Mouse (Mus musculus): ENCODE results near the gene Cdiptos.

Cdiptos gene

DNA sequence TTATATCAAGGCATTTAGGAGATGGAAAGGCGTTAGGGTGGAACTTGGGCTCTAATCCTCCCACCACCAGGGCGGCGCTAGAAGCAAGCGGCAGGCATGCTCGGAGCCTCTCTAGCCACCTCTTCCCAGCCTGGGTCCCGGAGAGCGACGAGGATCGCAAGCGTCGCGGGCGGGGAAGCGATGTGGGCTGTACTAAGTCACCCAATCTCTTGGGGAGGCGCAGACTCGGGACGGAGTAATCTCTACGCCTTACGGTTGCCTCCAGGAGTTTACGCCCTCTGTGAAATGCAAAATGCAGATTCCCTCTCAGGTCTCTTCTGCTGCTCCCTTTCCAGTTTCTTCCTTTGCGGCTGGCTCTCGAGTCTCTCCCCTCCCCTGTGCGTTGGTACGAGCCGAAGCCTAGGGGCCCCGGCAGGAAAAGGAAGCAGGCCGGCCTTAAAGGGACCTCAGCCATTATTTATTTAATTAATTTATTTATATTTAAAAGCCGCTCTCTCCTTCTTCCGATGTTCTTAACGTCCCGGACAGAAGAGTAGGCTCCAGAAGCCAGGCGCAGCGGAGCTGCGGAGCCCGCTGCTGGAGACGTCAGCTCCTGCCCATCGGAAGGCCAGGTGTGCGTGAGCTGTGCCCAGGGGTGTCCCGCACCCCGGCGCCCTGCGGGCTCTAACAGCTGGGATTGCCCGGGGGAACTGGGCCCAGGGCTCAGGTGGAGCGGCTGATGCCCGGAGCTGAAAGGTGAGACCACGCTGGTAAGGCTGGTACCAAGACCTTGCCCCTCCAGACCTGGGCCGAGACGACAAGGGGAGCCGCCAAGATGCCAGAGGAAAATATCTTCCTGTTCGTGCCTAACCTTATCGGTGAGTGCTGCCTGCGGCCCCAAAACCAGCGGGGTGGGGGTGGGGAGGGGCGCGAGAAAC, at the start of gene Cdiptos:
TSS of gene Cdiptos (minus strand) at position 149 of the 917 bp plus-strand sequence.
- peak; percentile 94 for DNase-seq (ENCODE audit: extremely low spot score)

DNA sequence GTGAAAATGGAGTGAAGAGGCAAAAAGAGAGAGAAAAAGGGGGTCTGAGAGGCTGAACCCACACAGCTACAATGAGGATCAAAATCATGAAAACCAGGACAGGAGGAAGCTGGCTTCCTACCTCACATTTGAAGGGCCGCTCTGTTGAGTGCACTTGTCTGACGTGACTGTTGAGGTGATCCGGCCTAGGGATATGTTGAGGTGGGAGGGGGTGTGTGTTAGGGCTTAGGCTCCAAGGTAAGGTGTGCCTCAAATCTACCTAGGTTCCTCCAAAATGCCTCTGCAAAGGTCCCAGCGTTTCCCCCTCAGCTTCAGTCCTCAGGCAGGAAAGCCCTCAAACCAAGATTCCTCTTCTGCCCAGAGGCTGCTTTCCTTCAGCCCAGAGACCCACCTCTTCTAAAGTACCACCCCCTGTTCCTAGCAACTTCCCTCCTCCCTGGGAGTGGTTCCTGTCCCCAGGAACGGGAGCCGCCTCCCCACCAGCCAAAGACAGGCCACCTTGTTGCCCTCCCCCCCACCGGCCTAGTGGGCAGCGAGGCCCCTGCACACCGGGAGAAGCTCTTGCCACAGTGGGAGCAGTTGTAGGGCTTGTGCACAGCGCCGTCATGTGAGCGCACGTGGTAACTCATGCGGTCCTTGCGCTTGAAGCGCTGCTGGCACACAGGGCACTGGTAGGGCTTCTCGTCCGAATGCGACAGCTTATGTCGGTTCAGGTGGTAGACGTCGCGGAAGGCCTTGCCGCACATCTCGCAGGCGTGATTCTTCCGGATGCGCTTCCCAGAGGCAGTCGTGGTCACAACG, 49.1 kb upstream of the Cdiptos start:
- DNase-seq (ENCODE audit: extremely low spot score) = peak; percentile 77

DNA sequence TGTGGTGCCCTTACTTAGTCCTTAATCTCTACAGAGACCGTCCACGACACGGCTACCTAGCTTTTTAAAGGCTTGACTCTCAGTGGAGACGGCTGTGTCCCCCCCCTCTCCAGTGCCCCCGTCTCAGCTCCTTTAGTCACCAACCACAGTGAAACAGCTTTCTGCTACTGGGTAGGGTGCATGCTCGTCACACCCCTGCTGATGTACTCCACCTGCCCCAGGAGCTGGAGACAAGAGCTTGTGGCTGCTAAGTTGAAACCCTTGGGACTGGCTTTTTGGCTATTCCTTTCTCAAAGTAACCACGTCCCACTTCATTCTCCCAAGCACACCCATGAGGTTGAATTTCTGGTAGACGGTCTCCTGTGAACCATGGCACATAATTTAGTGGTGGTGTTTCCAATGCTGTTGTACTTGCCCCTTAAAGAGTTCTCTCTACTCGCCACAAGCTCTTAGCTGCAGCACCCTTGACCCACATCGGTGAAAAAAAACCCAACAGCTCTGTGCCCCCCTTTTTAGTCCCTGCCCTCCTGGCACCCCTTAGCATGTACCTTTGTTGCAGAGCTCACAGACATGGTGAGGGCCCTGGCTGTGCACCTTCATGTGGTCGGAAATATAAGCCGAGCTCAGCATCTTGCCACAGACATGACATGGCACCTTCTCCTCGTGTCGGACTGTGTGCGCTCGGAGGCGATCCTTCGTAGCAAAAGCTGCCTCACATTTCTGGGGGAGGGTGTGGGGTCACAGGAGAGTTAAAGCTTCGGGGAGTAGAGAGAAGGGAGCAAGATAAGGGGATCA, 48.2 kb upstream of the Cdiptos start:
- DNase-seq (ENCODE audit: extremely low spot score) = no peak

DNA sequence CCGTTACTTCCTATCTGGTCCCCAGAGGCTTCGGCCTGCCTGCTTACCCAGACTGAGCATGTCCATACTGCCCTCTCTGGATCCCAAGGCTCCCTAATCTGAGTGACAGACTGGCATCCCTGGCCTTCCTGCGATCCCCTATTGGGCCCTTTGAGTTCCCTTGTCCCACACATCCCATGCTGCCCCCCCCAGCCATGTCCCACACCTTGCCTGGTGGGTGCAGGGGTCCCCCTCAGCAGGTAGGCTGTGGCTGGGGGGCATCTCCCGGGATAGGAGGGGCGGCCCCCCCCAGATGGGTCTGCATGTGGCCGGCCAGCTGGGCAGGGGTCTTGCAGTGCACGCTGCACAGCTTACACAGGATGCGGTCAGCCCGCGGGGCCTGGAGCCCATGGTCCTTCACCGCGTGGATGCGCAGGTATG, 47.4 kb upstream of the Cdiptos start:
- peak; percentile 19 for DNase-seq (ENCODE audit: extremely low spot score)

GRCm38 (mm10) chr7:127022528-127023271, 46.8 kb upstream of the Cdiptos start:
- DNase-seq (ENCODE audit: extremely low spot score) = no peak

GRCm38 (mm10) chr7:127021563-127022527, 45.9 kb upstream of the Cdiptos start:
- no peak for DNase-seq (ENCODE audit: extremely low spot score)

- DNase-seq (ENCODE audit: extremely low spot score) = peak; percentile 82
Observed at GRCm38 (mm10) chr7:127020901-127021562, 45.1 kb upstream of the Cdiptos start, which contains the start of the genes Gm42742 and Prrt2. Gene Gm42742 (minus strand): TSS chr7:127021097. Gene Prrt2 (minus strand): TSS chr7:127021211.

- DNase-seq (ENCODE audit: extremely low spot score) = peak; percentile 15
Observed at GRCm38 (mm10) chr7:127020491-127020890, 44.6 kb upstream of the Cdiptos start.

GRCm38 (mm10) chr7:127020031-127020430, 44.1 kb upstream of the Cdiptos start:
- no peak for DNase-seq (ENCODE audit: extremely low spot score)

DNA sequence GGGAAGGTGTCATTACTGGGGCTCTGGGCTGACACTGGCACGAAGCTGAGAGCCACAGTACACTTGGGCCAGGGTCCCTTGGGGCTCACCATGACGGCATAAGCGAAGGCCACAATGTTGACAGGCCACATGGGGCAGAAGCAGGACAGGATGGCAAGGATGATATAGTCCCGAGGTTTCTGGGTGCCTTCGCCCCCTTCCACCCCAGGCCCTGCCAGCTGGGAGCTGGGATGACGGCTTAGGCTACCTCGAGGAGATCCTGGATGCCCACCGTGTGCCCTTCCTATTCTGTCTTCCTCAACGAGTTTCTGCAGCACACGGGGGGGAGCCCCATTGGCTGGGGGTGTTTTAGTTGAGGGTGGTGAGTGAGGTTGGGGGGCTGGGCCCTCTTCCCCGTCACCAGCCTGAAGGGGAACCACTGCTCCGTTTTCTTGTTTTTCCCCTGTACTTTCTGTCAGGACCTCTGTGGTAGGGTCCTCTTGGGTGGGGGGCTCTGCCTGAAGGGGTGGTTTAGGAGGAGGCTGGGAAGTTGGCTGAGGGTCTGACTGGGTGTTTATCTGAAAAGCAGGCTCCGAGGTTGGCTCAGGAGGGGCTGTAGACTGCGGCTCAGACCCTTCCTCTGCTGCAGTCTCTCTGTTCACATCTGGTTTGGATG, 43.5 kb upstream of the Cdiptos start:
- no peak for DNase-seq (ENCODE audit: extremely low spot score)

DNA sequence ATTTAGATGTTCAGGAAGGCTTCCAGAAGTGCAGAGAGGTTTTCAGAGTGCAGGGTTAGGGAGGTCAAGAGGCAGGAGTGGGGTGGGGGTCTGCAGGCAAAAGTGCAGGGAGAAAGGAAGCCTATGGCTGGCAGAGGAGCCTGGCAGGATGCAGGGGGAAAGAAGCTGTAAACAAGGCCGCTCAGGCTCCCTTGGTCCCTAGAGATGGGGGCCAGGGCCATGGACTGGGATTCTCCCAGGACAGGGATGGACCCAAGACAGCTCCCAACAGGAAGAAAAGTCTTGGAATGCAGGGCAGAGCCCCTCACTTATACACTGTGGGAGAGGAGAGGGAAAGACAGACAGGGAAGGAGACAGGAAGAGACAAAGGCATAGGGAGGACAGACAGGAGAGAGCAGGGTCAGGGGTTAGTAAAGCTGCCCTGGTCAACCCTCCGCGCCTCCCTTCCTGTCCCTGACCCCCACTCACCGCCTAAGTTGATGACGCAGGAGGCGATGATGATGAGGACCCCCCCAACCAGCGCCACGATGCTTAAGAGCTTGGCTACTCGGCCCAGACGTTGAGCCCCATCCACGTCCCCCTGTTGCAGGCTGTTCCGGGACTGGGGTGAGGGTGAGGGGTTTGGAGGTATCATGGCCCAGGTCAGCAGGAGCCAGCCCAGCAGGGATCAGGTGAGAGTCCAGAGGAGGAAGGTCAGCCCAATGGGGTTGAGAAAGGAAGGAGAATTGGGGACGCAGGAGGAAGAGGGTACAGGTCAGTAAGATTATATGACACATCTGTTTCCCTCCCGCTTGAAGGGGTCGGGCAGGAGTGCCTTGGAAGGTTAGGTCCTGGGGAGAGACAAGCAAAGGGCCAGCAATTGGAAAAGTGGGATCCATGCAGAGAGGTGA, 42.8 kb upstream of the Cdiptos start:
- DNase-seq (ENCODE audit: extremely low spot score) = no peak

GRCm38 (mm10) chr7:127017950-127018345, 42.0 kb upstream of the Cdiptos start:
- DNase-seq (ENCODE audit: extremely low spot score) = no peak

DNA sequence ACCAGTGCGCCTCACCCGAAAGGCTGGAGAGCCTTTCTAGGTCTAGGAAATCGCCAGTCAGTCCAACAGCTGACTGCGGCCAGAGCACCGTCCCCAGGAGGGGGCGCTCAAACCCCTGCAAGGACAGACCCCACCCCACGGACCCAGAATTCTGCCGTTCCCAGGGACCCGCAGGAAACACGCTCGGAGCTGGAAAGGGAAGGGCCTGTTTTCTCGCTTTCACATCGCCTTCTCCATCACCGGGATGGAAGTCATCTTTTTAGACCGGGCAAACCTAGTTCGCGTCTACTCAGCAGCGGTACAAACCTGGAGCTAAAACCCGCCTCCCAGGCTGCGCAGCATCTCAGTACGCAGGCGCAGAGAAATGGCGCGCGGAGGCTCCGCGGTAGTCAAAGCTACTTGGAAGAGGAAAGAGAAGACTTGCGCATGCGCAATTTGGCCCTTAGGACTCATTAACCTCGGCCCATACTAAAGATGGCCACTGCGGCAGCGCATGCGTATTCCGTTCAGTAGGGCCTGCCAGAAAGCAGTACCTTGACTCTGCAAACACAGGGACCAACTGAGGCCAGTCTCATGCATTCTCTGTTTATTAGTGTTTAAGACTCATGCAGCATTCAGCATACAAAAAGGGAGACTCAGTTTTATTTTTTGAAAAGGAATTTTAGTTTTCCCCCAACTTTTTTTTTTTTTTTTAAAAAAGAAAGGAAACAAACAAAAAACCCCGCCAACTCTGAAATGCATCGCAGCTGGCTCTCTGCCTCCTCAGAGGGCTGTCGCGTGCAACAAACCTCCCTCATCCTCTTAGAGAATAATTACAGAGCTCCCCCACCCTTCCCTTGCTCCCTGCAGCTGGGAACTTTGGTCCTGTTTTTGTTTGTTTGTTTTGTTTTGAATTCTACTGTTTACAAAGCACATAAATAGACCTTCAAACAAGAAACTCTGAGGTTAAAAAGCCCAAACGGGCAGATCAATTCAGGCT, 41.4 kb upstream of the Cdiptos start, which contains the start of gene Pagr1a:
TSS of gene Pagr1a (minus strand) at position 382 of the 979 bp plus-strand sequence.
- peak; percentile 97 for DNase-seq (ENCODE audit: extremely low spot score)

GRCm38 (mm10) chr7:127016486-127016938, 40.6 kb upstream of the Cdiptos start:
- DNase-seq (ENCODE audit: extremely low spot score) = no peak

DNA sequence TGATC, 40.4 kb upstream of the Cdiptos start, which contains the start of gene Pagr1b:
TSS of gene Pagr1b (minus strand) at position 4 of the 5 bp plus-strand sequence.
- no peak for DNase-seq (ENCODE audit: extremely low spot score)

GRCm38 (mm10) chr7:127016081-127016480, 40.2 kb upstream of the Cdiptos start:
- peak; percentile 58 for DNase-seq (ENCODE audit: extremely low spot score)

GRCm38 (mm10) chr7:127014993-127015392, 39.1 kb upstream of the Cdiptos start:
- no peak for DNase-seq (ENCODE audit: extremely low spot score)
